Mouse (Mus musculus) stomach, embryonic 14.5 days (tissue): ENCODE results near the gene Foxj3. TPM values are rescaled to one million over a fixed set of nuclear protein-coding genes. Genes with fewer than 3 reads are reported as not detected.

ENCODE experiments used
- polyA plus RNA-seq: library from polyadenylated mRNA; unstranded; fragments of >200 nt; fragmentation: Nextera tagmentation; extraction: Ambion mirVana; gene quantifications from 2 replicates; pipeline ENCODE4 v1.2.1, GENCODE M21; 2014

Foxj3 gene
- polyA plus RNA-seq, 1 experiment from 2014 or later, result 26.8 TPM

Other genes with a start within 250 kb of the Foxj3 start
- 626 and 684 TPM in 2 replicates for gene Ybx1, start 242.4 kb upstream of the Foxj3 start, polyA plus RNA-seq
- 91.7 and 93.7 TPM in 2 replicates for gene Ppih, start 216.5 kb upstream of the Foxj3 start, polyA plus RNA-seq
- 3.5 and 7.3 TPM in 2 replicates for gene Ccdc30, start 121.5 kb upstream of the Foxj3 start, polyA plus RNA-seq
- gene Ppcs, start 114.6 kb upstream of the Foxj3 start, polyA plus RNA-seq, result 31.9 and 33.7 TPM in 2 replicates
- not detected in 2 replicates for gene Zmynd12, start 114.2 kb upstream of the Foxj3 start, polyA plus RNA-seq
- 1.8 and 2.0 TPM in 2 replicates for gene Rimkla, start 44.4 kb upstream of the Foxj3 start, polyA plus RNA-seq
- gene Frg2f1, start 2.5 kb downstream of the Foxj3 start, polyA plus RNA-seq, result 3.3 and 3.8 TPM in 2 replicates
- not detected in 2 replicates for gene Guca2a, start 100.7 kb downstream of the Foxj3 start, polyA plus RNA-seq
- gene Guca2b, start 122.0 kb downstream of the Foxj3 start, polyA plus RNA-seq, result 0.62 TPM in 1 of 2 replicates, not detected in the other
- gene Hivep3, start 196.8 kb downstream of the Foxj3 start, polyA plus RNA-seq, result 8.6 and 9.8 TPM in 2 replicates